Mouse (Mus musculus): Measurements from ENCODE around the gene Olfr145. TPM values are rescaled to one million over a fixed set of nuclear protein-coding genes. Genes with fewer than 3 reads are reported as not detected.

Olfr145 gene
- polyA plus RNA-seq, 1 experiment from 2014 or later, result not detected

GRCm38 (mm10) chr9:37934146-37934545 lies 37.6 kb downstream of the Olfr145 start:
- Histone ChIP-seq H3K4me1 (ENCODE audit: insufficient read depth) (no peaks in the 10 kb centered on the region), H3K9ac (no peak overlapping the region), H3K4me3 (ENCODE audit: low read depth, low read length) (no peak overlapping the region), H3K9me3 (ENCODE audit: low read depth, low read length) (no peaks in the 10 kb centered on the region), H3K27ac (ENCODE audit: low read depth) (no peak overlapping the region), H3K4me2 (no peak overlapping the region), H3K27me3 (ENCODE audit: insufficient read depth, low read length) (no peaks in the 10 kb centered on the region), H3K36me3 (ENCODE audit: insufficient read depth) (no peaks in the 10 kb centered on the region)
- no peak for DNase-seq
- TF ChIP-seq CTCF (IDR thresholded peaks at IDR 0.05; ENCODE audit: low read depth), result no peak
- no peak for ATAC-seq (ENCODE audit: insufficient read depth)

GRCm38 (mm10) chr9:37941167-37941566 lies 44.6 kb downstream of the Olfr145 start:
- ATAC-seq (ENCODE audit: insufficient read depth), result no peak
- Histone ChIP-seq H3K36me3 (ENCODE audit: insufficient read depth) (no peaks in the 10 kb centered on the region), H3K27ac (ENCODE audit: low read depth) (no peak overlapping the region), H3K9me3 (ENCODE audit: low read depth, low read length) (no peaks in the 10 kb centered on the region), H3K4me3 (ENCODE audit: low read depth, low read length) (no peak overlapping the region), H3K27me3 (ENCODE audit: insufficient read depth, low read length) (no peaks in the 10 kb centered on the region), H3K4me2 (no peak overlapping the region), H3K9ac (no peak overlapping the region), H3K4me1 (ENCODE audit: insufficient read depth) (no peaks in the 10 kb centered on the region)
- WGBS, result 94% methylated on average over 2 of the region's 2 CpGs
- DNase-seq, result no peak
- TF ChIP-seq CTCF (IDR thresholded peaks at IDR 0.05; ENCODE audit: low read depth), result no peak

Other genes starting within 250 kb of the Olfr145 start
- 128 and 139 TPM in 2 replicates for gene Tbrg1, start 239.4 kb upstream of the Olfr145 start, polyA plus RNA-seq (2014; fragmentation: Nextera tagmentation; extraction: Ambion mirVana)
- gene Panx3, start 227.5 kb upstream of the Olfr145 start, polyA plus RNA-seq (2014; fragmentation: Nextera tagmentation; extraction: Ambion mirVana), result not detected in 2 replicates
- gene Olfr160, start 180.5 kb upstream of the Olfr145 start, polyA plus RNA-seq (2014; fragmentation: Nextera tagmentation; extraction: Ambion mirVana), result not detected in 2 replicates
- gene Olfr874, start 151.6 kb upstream of the Olfr145 start, polyA plus RNA-seq (2014; fragmentation: Nextera tagmentation; extraction: Ambion mirVana), result not detected in 2 replicates
- not detected in 2 replicates for gene Olfr875, start 124.9 kb upstream of the Olfr145 start, polyA plus RNA-seq (2014; fragmentation: Nextera tagmentation; extraction: Ambion mirVana)
- not detected in 2 replicates for gene Olfr876, start 93.7 kb upstream of the Olfr145 start, polyA plus RNA-seq (2014; fragmentation: Nextera tagmentation; extraction: Ambion mirVana)
- not detected in 2 replicates for gene Olfr877, start 42.5 kb upstream of the Olfr145 start, polyA plus RNA-seq (2014; fragmentation: Nextera tagmentation; extraction: Ambion mirVana)
- not detected in 2 replicates for gene Olfr878, start 21.1 kb downstream of the Olfr145 start, polyA plus RNA-seq (2014; fragmentation: Nextera tagmentation; extraction: Ambion mirVana)
- gene Olfr881, start 95.1 kb downstream of the Olfr145 start, polyA plus RNA-seq (2014; fragmentation: Nextera tagmentation; extraction: Ambion mirVana), result not detected in 2 replicates
- gene Olfr883, start 129.1 kb downstream of the Olfr145 start, polyA plus RNA-seq (2014; fragmentation: Nextera tagmentation; extraction: Ambion mirVana), result not detected in 2 replicates
- not detected in 2 replicates for gene Olfr884, start 149.8 kb downstream of the Olfr145 start, polyA plus RNA-seq (2014; fragmentation: Nextera tagmentation; extraction: Ambion mirVana)
- gene Olfr885, start 164.6 kb downstream of the Olfr145 start, polyA plus RNA-seq (2014; fragmentation: Nextera tagmentation; extraction: Ambion mirVana), result not detected in 2 replicates
- gene Olfr887, start 187.3 kb downstream of the Olfr145 start, polyA plus RNA-seq (2014; fragmentation: Nextera tagmentation; extraction: Ambion mirVana), result not detected in 2 replicates
- not detected in 2 replicates for gene Olfr888, start 211.4 kb downstream of the Olfr145 start, polyA plus RNA-seq (2014; fragmentation: Nextera tagmentation; extraction: Ambion mirVana)
- 0.04 and 0.05 TPM in 2 replicates for gene Olfr889, start 218.5 kb downstream of the Olfr145 start, polyA plus RNA-seq (2014; fragmentation: Nextera tagmentation; extraction: Ambion mirVana)
- not detected in 2 replicates for gene Olfr890, start 245.8 kb downstream of the Olfr145 start, polyA plus RNA-seq (2014; fragmentation: Nextera tagmentation; extraction: Ambion mirVana)